Mouse (Mus musculus): ENCODE measurements at regions not wholly inside any gene's neighbourhood (a gene's known extent, or its start where the extent isn't known, plus 50 kb on each side); places are given as distances from the start of the nearest gene placed in this dataset.

- in situ Hi-C loops (cut with MboI, MseI) = loop anchor here in 1 of 2 experiments (10.0 kb wide), 1 partner anchor 1042 kb away; no protein-coding TSS in a partner anchor
Measured at GRCm38 (mm10) chr1:112123012-112123411, 258.3 kb upstream of the Dsel start.

DNA sequence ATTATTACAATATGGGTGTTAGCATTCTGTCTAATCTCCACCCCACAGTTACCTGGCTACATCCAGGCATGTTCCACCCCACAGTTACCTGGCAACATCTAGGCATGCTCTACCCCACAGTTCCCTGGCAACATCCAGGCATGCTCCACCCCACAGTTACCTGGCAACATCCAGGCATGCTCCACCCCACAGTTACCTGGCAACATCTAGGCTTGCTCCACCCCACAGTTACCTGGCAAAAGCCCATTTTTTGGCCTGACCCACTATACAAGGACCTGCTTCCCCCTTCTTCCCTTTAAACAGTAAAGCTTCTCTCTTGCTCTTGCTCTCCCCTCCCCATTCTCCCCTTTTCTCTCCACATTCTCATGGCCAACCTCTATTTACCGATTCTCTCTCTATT, 238.7 kb upstream of the Dsel start:
- in situ Hi-C loops (cut with MboI, MseI) = no loop called here

GRCm38 (mm10) chr1:112059909-112060308, 195.2 kb upstream of the Dsel start:
- in situ Hi-C loops (cut with MboI, MseI) = no loop called here

DNA sequence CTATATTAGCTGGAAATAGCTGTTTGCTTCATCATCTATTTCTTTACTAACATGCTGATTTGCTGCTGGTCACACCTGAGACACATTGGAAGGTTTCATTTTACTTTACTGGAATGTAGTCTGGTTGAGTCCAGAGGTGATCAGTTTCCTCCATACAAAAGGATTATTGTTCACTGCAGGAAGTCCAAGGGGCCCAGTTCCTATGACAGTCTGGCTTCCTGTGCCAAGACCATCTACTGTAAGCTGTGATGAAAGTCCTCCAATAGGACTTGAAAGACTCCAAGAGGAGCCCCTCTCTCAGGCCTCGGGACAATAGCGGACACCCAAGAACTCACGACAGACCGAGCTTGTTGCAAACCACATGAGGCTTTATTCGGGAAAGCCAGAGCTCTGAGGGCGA, 189.2 kb upstream of the Dsel start:
- in situ Hi-C loops (cut with MboI, MseI) = no loop called here

GRCm38 (mm10) chr1:112043061-112043460, 178.3 kb upstream of the Dsel start:
- in situ Hi-C loops (cut with MboI, MseI) = no loop called here

GRCm38 (mm10) chr1:112039878-112040277, 175.2 kb upstream of the Dsel start:
- in situ Hi-C loops (cut with MboI, MseI) = loop anchor here in 1 of 2 experiments (10.0 kb wide), 1 partner anchor 705 kb away; no protein-coding TSS in a partner anchor

GRCm38 (mm10) chr1:112028533-112028932, 163.8 kb upstream of the Dsel start:
- in situ Hi-C loops (cut with MboI, MseI) = no loop called here
